Mouse (Mus musculus): ENCODE measurements around the gene Gm49388. TPM values are rescaled to one million over a fixed set of nuclear protein-coding genes. Genes with fewer than 3 reads are reported as not detected.

Gene Gm49388
- total and polyA plus RNA-seq, 2 experiments from 2014 or later: 0.05 TPM; not detected in 1

- H3K27me3 ChIP-seq (ENCODE audit: insufficient read depth, low read length): no peaks in the 10 kb centered on the region
- peak within 1 kb of the TSS; percentile 48; the same call in 1 of the 2 replicates for H3K27ac ChIP-seq
- DNase-seq (ENCODE audit: low spot score): peak; percentile 91
- no peaks in the 10 kb centered on the region for H3K9me3 ChIP-seq (ENCODE audit: low read length)
- H3K4me1 ChIP-seq (ENCODE audit: insufficient read depth, low read length): 0 out of 2 replicates have a peak, but pooled peaks cover 6% of the 10 kb centered on the region
- H3K4me3 ChIP-seq (ENCODE audit: low read length): peak within 1 kb of the TSS; percentile 10; the same call in 1 of the 2 replicates
- peak within 1 kb of the TSS; percentile 36 for H3K4me2 ChIP-seq (ENCODE audit: low read depth, low read length)
- H3K9ac ChIP-seq (replicated peaks; ENCODE audit: low read length): peak within 1 kb of the TSS; percentile 24; the same call in 1 of the 2 replicates
- peaks cover 45% of the 10 kb centered on the region for H3K36me3 ChIP-seq (ENCODE audit: insufficient read depth, low read length)
- peak; percentile 99 for TF ChIP-seq CTCF (IDR thresholded peaks at IDR 0.05; ENCODE audit: low read depth)
- peak; percentile 84 for ATAC-seq
- 22% methylated on average over 6 of the region's 6 CpGs for WGBS
Observed at GRCm38 (mm10) chr7:127800435-127801009, 15.1 kb downstream of the Gm49388 start, which contains the start of gene Hsd3b7. Gene Hsd3b7 (plus strand): TSS chr7:127800604.

- Histone ChIP-seq H3K27ac (peak overlapping the region; percentile 45; the same call in 1 of the 2 replicates), H3K36me3 (ENCODE audit: insufficient read depth, low read length) (peaks cover 39% of the 10 kb centered on the region)
- ATAC-seq: peak; percentile 16; the same call in 1 of the 2 replicates
Observed at GRCm38 (mm10) chr7:127801010-127801621, 15.7 kb downstream of the Gm49388 start.

GRCm38 (mm10) chr7:127802313-127802712 lies 16.9 kb downstream of the Gm49388 start:
- peak overlapping the region; percentile 11; the same call in 1 of the 2 replicates for H3K27ac ChIP-seq

More at GRCm38 (mm10) chr7:127801010-127801621, 15.7 kb downstream of the Gm49388 start:
- Histone ChIP-seq H3K9ac (replicated peaks; ENCODE audit: low read length) (peak overlapping the region; percentile 24; the same call in 1 of the 2 replicates), H3K4me3 (ENCODE audit: low read length) (no peak overlapping the region), H3K4me2 (ENCODE audit: low read depth, low read length) (peak overlapping the region; percentile 36), H3K9me3 (ENCODE audit: low read length) (no peaks in the 10 kb centered on the region), H3K27me3 (ENCODE audit: insufficient read depth, low read length) (no peaks in the 10 kb centered on the region), H3K4me1 (ENCODE audit: insufficient read depth, low read length) (0 out of 2 replicates have a peak, but pooled peaks cover 6% of the 10 kb centered on the region)
- no peak for DNase-seq (ENCODE audit: low spot score)
- WGBS: 83% methylated on average over 8 of the region's 8 CpGs
- no peak for TF ChIP-seq CTCF (IDR thresholded peaks at IDR 0.05; ENCODE audit: low read depth)

GRCm38 (mm10) chr7:127808821-127809220 lies 23.4 kb downstream of the Gm49388 start:
- ATAC-seq: no peak
- peaks cover 34% of the 10 kb centered on the region; the same call in 1 of the 2 replicates for H3K36me3 ChIP-seq (ENCODE audit: insufficient read depth, low read length)
- H3K4me2 ChIP-seq (ENCODE audit: low read depth, low read length): no peak overlapping the region
- H3K27ac ChIP-seq: no peak overlapping the region
- no peaks in the 10 kb centered on the region for H3K4me1 ChIP-seq (ENCODE audit: insufficient read depth, low read length)
- WGBS: 71% methylated on average over 5 of the region's 5 CpGs
- no peak overlapping the region for H3K4me3 ChIP-seq (ENCODE audit: low read length)
- no peak for DNase-seq (ENCODE audit: low spot score)
- no peaks in the 10 kb centered on the region for H3K27me3 ChIP-seq (ENCODE audit: insufficient read depth, low read length)
- H3K9me3 ChIP-seq (ENCODE audit: low read length): no peaks in the 10 kb centered on the region
- H3K9ac ChIP-seq (replicated peaks; ENCODE audit: low read length): no peak overlapping the region
- TF ChIP-seq CTCF (IDR thresholded peaks at IDR 0.05; ENCODE audit: low read depth): no peak

More at GRCm38 (mm10) chr7:127802313-127802712, 16.9 kb downstream of the Gm49388 start:
- H3K4me3 ChIP-seq (ENCODE audit: low read length): no peak overlapping the region
- no peak for TF ChIP-seq CTCF (IDR thresholded peaks at IDR 0.05; ENCODE audit: low read depth)
- DNase-seq (ENCODE audit: low spot score) (peak; percentile 23), ATAC-seq (no peak)
- no peaks in the 10 kb centered on the region for H3K27me3 ChIP-seq (ENCODE audit: insufficient read depth, low read length)
- H3K9me3 ChIP-seq (ENCODE audit: low read length): no peaks in the 10 kb centered on the region
- H3K36me3 ChIP-seq (ENCODE audit: insufficient read depth, low read length): peaks cover 27% of the 10 kb centered on the region
- H3K9ac ChIP-seq (replicated peaks; ENCODE audit: low read length): no peak overlapping the region
- WGBS: 85% methylated on average over 17 of the region's 17 CpGs
- H3K4me1 ChIP-seq (ENCODE audit: insufficient read depth, low read length): 0 out of 2 replicates have a peak, but pooled peaks cover 6% of the 10 kb centered on the region
- H3K4me2 ChIP-seq (ENCODE audit: low read depth, low read length): no peak overlapping the region

- H3K9me3 ChIP-seq (ENCODE audit: low read length): no peaks in the 10 kb centered on the region
- H3K9ac ChIP-seq (replicated peaks; ENCODE audit: low read length): no peak overlapping the region
- H3K36me3 ChIP-seq (ENCODE audit: insufficient read depth, low read length): peaks cover 39% of the 10 kb centered on the region
- no peak overlapping the region for H3K4me3 ChIP-seq (ENCODE audit: low read length)
- WGBS: 88% methylated on average over 1 of the region's 1 CpGs
- H3K4me2 ChIP-seq (ENCODE audit: low read depth, low read length): no peak overlapping the region
- H3K4me1 ChIP-seq (ENCODE audit: insufficient read depth, low read length): no peaks in the 10 kb centered on the region
- H3K27me3 ChIP-seq (ENCODE audit: insufficient read depth, low read length): no peaks in the 10 kb centered on the region
- H3K27ac ChIP-seq: no peak overlapping the region
- ATAC-seq (no peak), DNase-seq (ENCODE audit: low spot score) (no peak)
- no peak for TF ChIP-seq CTCF (IDR thresholded peaks at IDR 0.05; ENCODE audit: low read depth)
Observed at GRCm38 (mm10) chr7:127809846-127810245, 24.4 kb downstream of the Gm49388 start.

- Histone ChIP-seq H3K36me3 (ENCODE audit: insufficient read depth, low read length) (peaks cover 39% of the 10 kb centered on the region), H3K9me3 (ENCODE audit: low read length) (no peaks in the 10 kb centered on the region), H3K27me3 (ENCODE audit: insufficient read depth, low read length) (no peaks in the 10 kb centered on the region), H3K9ac (replicated peaks; ENCODE audit: low read length) (no peak overlapping the region), H3K4me2 (ENCODE audit: low read depth, low read length) (no peak overlapping the region), H3K4me1 (ENCODE audit: insufficient read depth, low read length) (no peaks in the 10 kb centered on the region), H3K27ac (no peak overlapping the region), H3K4me3 (ENCODE audit: low read length) (no peak overlapping the region)
- ATAC-seq (no peak), DNase-seq (ENCODE audit: low spot score) (no peak)
- no peak for TF ChIP-seq CTCF (IDR thresholded peaks at IDR 0.05; ENCODE audit: low read depth)
- 83% methylated on average over 10 of the region's 10 CpGs for WGBS
Observed at GRCm38 (mm10) chr7:127810650-127811049, 25.2 kb downstream of the Gm49388 start.

Data from hindbrain, postnatal 0 days (tissue).